Mouse (Mus musculus) liver, adult 2 months (tissue): ENCODE results near the gene Vmp1.

ENCODE experiments used
- CTCF ChIP-seq: fragments of 200-500 bp; IDR thresholded peaks from 2 replicates; pipeline ENCODE4 v1.5.1; 2011; ENCODE audit warnings: low read depth, low read length, control low read depth
- POLR2A ChIP-seq: fragments of 200-500 bp; IDR thresholded peaks from 2 replicates; pipeline ENCODE4 v1.6.1; 2011; ENCODE audit warnings: low read length, control low read depth; ENCODE audit not compliant: insufficient read depth; ENCODE audit errors: extremely low read depth

DNA sequence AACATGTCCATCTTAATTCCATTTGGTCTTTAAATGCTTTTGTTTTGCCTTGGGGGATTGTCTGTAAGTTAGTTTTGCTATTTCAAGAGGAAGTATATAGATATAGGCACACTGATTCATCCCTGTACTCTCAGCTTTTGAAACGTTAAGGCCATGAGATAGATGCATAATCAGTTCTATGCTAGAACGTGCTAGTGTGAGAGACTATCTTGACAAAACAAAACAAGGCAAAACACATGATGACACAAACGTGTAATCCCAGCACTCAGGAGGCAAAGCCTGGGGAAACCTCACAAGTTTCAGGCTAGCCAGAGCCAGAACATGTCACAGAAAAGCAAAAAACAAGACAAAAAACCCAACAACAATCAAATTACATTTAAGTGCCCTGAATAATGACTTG lies 10.9 kb downstream of the Vmp1 start:
- TF ChIP-seq CTCF (no peak), POLR2A (no peak)
